Mouse (Mus musculus): Measurements from ENCODE around the gene Foxp4.

Foxp4 gene

DNA sequence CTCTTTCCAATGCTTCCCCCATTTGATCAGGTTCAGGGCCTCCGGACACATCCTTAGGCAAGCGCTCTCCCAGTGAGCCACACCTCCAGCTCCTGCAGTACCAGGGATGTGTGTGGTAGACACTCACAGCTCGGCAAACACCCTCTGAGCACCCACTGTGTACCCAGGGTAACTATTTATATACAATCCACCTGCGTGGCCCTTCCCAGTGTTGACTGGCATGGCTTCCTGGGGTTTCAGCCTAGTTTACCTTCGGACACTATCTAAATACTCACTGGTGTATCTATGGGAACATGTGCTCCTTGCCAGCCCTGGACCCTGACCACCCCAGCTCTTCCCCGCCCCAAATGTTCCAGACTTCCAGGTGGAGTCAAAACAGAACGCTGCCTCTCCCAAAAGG, 34.7 kb downstream of the Foxp4 start:
- no peak for DNase-seq (ENCODE audit: low read depth)

DNA sequence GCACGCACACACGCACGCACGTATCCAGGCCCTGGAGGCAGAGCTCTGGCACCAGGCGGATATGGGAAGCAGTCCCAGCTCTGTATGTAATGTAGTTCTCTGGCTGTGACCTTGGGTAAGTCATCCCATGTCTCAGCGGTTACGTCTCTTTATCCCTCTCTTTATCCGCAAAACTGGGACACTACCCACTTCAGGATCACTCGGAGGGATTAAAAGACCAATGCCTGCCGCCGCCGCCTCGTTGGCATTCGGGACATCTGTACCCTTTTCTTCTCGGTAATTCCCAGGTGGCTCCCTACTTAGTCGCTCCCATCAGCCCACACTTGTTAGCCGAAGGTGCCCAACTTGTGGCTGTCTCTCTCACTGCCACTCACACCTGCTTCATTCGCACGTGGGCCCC, 35.2 kb downstream of the Foxp4 start:
- no peak for DNase-seq (ENCODE audit: low read depth)

DNA sequence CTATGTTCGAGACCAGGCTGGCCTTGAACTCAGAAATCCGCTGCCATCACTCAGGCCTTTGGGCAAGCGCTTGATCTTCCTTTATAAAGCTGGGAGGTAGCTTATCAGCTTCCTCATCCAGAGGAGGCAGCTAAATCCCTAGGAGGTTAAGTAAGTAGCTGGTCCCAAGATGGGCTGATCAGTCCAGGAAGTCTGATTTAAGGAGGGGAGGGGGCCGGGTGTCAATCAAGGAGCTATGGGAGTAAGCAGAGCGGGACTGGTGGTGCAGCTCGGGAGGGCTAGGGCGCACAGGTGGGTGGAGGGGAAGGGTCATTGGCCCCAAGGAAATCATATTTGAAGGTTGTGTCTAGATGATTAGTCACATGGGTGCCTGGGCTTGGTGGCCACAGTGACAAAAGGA, 35.8 kb downstream of the Foxp4 start:
- DNase-seq (ENCODE audit: low read depth) = no peak

DNA sequence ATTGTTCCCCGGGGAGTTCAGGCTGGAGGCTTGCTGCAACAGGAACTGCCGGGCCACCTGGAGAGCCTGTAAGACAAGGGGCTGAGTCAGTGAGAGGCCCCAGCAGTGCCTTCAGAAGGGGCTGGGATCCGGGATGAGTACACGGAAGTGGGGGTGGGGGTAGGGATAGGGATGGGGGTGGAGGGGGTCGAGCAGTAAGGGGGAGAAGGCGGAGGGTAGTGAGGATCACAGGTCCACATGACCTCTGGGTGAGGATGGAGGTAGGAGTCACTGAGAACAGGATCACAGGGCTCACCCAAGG, 36.3 kb downstream of the Foxp4 start:
- no peak for DNase-seq (ENCODE audit: low read depth)

DNA sequence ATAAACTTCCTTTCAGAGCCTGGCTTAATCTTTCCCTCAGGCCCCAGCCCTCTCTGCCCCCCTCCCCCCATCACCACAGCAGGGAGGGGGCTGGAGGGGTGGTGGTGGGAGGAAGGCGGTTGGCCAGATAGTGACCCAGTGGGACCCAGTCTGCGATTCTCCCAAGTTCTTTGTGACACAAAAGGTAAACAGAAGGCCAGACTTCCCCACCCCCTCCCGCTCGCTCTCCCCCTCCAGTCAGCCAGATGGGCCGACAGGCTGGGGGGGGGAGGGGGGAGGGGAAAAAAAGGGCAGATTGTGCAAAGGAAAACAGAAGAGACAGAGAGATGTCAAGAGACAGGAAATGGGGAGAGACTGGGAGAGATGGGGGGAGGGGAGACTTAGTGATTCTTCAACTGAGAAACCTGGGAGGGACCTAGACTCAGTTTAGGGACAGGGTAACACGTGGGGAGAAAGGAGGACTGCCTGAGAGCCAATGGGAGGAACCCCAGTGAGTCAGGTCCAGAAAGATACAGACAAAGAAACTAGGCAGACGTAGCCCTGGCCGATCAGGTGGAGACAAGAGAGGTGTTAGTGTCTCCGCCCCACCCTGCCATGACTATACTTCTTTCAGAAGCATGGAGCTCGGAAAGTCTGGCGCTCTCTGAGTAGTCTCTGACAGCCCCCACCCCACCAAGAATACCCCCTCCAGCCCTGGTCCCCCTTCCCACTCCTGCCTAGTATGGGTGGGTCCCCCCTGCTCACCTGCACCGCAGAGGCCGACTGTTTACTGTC, 36.9 kb downstream of the Foxp4 start:
- DNase-seq (ENCODE audit: low read depth) = no peak

DNA sequence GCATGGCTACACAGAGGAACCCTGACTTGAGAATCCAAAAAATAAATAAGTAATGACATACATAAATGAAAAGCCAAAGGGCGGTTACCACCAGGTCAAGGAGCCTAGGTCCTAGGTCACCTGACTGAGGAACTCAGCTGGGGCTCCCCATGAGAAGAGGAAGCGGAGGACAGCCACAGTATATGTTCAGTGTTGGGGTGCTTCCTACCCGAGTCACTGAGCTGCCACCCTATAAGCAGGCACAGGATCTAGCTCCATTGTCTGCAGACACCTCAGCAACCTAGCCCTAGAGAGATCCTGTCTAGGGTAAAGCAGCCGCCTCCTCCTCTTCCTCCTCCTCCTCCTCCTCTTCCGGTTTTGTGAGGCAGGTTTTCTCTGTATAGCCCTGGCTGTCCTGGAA, 41.3 kb downstream of the Foxp4 start:
- DNase-seq (ENCODE audit: low read depth) = peak; percentile 22

DNA sequence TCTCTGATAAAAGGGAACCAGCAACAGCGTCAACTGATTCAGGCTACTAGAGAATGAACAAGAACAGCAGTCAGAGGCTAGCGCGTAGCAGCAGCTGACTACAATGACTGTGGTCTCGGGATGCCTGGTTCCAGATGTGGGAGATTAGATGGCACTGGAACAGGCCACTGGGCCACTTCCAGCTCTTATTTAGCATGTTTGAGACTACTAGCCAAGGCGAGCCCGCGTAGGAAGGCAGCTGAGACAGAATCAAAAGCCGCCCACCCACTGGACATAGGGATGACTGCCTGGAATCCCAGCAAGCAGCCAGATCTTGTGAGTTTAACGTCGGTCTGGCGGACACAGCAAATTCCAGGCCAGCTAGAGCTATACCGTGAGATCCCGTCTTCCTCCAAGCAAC, 43.1 kb downstream of the Foxp4 start:
- DNase-seq (ENCODE audit: low read depth) = no peak

DNA sequence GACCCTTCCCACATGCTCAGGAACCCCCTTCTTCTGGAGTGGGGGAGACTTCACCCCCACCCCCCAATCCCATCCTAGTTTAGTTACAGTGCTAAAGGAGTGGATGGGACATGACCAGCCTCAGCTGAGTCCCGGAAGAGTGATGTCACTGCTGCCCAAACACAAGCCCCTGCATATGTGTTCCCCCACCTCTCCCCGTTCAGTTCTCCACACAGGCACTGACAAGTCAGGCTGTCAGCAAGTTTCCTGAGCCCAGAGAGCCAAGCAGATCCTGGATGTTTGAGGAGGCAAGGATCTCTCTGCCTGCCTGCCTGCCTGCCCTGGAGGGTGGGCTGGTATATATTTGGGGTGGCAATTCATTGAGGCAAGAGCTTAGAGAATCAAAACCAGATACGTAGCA, 45.2 kb downstream of the Foxp4 start:
- DNase-seq (ENCODE audit: low read depth) = no peak

DNA sequence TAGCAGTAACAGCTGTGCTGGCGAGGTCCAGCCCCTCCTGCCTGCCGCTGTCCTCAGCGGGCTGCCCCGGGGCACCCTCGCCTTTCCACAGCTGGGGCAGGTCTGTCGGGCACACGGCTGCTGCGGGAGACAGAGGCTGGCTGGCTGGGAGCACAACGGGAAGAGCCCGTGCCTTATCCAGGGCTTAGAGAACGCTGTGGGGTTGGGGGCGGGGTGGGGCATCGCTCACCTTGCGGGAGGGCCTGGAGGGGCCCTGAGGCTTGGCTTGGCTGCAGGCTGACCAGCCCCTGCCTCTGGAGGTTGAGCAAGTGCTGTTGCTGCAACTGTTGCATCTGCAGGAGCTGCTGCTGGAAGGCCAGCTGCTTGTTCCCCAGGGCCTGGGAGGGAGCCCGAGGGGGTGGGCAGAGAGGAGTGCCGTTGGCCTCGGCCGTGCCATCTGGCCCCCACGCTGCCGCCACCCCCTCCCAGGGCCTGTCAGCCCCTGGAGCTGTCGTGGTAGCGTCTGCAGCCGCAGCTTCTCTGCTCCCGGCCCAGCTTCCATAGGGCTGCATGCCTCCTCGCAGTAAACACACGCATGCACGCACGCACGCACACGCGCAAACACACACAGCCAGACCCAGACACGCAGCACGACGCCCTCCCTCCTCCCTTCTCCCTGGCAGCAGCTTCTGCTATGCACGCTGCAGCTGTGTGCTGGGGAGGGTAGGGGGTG, 45.9 kb downstream of the Foxp4 start:
- DNase-seq (ENCODE audit: low read depth) = no peak

DNA sequence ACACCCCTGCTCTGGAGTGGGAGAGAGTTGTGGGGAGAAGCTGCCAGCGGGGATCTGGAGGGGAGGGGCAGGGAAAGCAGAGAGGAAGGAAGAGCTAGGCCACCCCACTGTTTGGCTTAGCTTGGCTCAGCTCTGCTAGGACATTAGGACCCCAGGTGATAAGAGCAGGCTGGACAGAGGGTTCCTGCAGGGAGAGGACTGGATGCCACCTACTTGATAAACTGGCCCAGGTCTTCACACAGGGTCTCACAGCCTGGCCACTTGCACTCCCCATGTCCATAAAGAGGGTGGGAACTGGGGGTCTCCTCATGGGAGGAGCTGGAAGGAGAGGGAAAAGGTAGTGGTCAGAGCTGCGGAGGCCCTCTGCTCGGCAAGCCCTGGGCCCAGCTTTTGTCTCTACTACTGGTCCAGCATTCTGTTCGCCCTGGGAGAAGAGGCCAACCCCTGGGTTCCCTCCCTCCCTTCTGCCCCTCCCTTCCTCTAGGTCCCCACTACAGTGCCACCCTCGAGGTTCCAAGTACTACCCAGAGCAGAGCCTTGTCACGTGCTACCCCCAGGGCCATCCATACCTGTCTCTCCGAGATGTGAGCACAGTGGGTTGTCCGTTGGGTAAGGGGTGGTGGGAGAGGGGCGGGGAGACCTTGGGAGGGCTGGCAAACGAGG, 46.6 kb downstream of the Foxp4 start:
- no peak for DNase-seq (ENCODE audit: low read depth)

DNA sequence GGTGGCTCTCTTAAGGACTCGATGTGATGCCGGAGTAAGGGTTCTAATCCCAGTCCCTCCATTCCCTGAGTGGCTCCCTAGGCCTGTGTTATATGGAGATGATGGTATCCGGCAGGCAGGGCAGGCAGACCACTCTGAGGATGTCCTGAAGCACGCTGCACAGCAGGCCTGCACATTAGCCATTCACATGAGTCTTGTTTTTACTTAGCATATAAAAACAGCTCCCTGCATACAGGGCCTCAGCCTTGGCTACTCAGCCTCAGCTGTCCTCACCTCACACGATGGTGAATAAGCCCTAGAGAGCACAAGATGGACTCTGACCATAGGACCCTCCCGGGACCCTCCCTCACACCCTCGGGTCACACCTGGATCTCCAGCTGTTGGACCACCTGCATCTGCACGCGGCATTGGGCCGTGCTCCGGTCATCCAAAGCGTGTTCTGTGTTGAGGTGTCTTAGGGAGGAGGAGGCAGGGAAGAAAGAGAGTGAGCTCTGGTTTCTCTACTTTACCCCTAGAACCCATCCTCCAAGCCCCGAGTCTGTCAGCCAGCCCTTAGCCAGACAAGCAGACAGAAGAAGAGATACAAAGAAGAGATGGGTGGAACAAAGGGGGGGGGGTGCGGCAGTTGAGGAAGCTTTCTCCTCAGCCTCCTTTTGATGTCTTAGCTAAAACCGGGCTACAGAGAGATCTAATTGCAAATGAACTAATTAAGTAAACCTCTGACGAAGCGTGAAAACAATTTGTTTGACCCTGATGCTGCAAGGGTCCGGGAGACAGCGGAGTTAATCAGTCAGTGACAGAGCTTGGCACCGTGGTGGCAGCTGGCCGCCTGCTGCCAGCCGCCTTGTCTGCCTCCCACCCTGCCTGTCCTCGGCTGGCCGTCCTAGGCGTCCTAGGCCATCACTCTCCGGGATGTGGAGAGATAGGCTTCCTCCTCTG, 47.4 kb downstream of the Foxp4 start:
- DNase-seq (ENCODE audit: low read depth) = no peak

DNA sequence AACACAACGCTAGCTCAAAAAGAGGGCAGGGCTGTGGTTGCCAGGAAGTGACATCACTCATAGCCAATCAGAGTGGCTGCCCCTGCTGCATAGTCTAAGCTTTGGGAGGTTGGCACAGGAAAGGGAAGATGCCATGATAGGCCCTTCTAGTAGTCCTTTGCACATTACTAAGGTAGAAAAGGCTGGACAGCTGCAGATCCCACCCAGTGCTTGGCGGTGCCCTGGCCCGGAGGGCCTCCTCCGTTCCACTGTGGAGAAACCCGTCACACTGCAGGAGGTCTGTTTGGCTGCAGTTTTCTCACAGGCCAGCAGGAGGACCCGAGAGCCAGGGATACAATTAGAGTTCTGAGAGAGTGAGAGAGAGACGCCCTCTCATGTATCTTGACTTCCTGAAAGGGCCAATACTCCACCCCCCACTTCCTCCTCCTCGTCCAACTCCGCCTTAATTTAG, 51.1 kb downstream of the Foxp4 start:
- peak; percentile 94 for DNase-seq (ENCODE audit: low read depth)

DNA sequence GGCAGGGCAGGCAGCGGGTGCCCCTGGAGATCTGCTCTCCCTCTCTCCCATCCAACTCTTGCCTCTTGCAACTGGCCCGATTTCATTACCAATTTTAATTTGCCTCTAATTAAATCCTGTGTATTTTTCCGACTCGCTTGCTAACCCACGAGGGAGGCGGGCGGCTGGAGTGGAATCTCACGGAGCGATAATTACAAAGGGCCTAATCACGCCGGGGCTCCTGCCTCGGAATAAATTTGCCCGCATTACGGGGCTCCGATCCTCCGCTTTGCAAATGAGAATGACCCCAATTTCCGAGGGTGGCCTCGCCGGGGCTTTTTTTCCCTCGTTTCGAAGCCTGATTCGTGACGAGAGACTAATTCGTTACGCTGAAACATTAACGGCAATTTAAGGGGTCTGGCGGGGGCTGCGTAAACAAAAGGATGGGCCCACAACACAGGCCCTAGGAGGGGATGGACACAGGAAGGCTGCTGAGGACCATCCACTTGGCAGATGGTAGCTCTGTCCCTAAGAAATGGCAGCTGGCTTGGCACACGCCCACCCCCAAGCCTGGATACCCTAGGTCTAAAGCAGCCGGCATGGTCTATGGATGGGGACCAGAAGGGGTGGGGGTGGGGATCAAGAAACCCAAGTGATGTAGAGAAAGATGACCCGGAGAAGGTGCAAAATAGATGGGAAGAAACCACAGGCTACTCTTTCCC, 52.0 kb downstream of the Foxp4 start:
- DNase-seq (ENCODE audit: low read depth) = no peak

DNA sequence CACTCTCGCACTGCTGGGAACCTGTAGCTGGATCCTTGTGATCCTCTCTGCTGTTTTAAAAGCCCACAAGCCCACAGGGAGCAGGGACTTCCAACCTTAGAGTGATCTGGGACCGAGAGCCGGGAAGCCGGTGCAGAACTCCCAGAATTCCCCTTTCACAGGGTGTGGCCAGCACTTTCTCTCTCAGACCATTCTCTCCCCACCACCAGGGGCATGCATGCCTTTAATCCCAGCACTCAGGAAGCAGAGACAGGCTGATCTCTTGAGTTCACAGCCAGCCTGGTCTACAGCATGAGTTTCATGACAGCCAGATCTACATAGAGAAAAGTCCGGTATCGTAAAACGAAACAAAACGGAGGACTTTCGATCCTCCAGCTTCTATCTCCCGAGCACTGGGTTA, 54.6 kb downstream of the Foxp4 start:
- DNase-seq (ENCODE audit: low read depth) = no peak

DNA sequence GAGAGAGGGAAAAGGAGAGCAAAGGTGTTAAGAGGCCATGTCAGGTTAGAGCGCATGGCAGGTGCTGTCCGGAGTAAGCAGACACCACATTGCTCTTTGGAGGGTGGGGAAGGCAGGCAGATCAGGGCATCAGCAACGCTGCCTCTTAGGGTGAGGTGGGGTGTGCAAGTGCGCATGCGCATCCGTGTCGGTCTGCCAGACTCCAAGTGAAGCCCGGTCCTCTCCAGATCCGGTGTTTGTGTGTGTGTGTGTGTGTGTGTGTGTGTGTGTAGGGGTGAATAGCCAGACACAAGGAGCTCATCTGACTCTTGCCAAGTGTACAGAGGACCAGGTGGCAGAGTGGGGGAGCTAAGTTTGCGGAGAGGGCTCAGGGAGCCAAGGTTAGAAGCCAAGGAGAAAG, 58.4 kb downstream of the Foxp4 start:
- no peak for DNase-seq (ENCODE audit: low read depth)

DNA sequence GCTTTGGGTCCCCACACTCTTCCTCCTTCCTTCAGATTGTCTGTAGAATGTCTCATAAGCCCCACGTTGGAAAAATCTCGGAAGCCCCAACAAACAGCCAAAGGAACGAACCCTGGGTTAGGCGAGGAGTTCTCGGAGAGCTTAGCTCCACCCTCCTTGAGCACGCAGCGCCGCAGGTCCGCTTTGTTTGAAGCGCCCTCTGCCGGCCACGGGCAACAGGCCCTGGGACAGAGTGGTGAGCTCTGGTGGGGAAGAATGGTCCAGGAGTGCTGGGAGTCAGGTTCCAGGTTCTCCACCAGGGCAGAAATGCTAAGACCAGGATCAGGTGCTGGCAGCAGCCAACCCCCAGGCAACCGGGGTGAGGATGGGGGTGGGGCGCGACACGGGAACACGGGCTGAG, 59.9 kb downstream of the Foxp4 start:
- peak; percentile 86 for DNase-seq (ENCODE audit: low read depth)

DNA sequence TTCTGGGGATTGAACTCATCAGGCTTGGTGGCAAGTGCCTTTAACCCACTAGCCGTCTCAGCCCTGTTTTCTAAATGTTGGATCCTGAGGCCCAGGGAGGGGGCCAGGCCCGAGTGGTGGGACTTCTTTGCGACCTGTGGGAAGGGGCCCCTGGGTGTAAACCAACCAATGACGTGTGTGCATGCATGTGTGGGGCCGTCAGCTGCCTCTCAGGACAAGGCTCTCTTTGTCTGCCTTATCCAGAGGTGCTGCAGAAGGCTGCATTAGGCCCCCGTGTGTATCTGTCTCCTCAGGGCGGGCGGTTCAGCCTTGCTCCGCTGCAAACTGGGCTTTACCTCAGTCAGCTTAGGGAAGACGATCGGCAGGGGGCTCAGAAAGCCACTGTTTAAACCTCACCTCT, 61.0 kb downstream of the Foxp4 start:
- DNase-seq (ENCODE audit: low read depth) = no peak

DNA sequence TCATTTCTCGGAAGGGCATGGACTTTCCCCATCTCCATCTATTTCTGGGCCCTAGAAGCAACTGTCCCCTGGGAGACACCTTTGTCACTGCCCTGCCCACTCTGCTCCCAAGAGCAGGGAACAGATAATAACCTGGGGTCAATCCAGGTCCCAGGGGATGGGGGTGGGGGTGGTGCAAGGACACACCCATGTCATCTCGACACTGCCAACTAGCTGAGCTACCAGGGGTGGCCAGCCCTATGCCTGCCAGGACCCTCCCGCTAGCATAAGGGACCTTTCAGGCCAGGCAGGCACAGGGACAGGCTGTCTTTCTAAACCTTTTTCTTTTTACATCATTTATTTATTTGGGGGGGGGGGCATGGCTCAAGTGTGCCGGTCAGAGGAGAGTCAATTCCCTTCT, 61.4 kb downstream of the Foxp4 start:
- no peak for DNase-seq (ENCODE audit: low read depth)

DNA sequence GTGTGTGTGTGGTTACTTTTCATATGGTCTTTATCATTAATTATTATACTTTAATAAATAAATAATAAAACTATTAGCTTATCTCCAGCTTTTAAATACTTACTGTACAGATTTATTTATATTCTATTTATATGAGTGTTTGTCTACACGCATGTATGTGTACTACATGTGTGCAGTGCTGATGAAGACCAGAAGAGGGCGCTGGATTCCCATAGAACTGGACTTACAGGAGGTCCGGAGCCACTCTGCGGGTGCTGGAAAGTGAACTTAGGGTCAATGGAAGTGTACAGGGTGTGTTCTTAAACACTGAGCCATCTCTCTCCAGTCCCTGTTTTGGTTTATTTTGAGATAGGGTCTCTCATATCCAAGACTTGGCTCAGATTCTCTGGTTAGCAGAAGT, 68.9 kb downstream of the Foxp4 start:
- no peak for DNase-seq (ENCODE audit: low read depth)

DNA sequence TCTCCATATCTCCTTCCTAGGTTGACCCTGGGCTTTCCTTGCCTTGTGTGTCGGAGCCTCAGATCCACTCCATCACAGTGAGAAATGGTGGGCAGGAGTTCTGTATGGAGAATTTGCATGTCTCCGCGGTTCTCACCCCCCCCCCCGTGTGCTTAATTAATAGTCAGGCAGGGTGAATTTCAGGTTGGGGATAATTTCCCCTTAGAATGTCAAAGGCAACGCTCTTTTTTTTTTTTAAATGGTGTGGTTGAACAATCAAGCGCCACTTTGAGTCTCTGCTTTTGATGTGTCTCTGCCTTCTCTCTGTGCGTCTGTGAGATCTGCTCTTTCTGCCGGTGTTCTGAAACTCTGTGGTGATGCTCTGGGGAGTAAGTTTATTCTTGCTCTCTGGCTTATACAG, 69.5 kb downstream of the Foxp4 start:
- peak; percentile 21 for DNase-seq (ENCODE audit: low read depth)

DNA sequence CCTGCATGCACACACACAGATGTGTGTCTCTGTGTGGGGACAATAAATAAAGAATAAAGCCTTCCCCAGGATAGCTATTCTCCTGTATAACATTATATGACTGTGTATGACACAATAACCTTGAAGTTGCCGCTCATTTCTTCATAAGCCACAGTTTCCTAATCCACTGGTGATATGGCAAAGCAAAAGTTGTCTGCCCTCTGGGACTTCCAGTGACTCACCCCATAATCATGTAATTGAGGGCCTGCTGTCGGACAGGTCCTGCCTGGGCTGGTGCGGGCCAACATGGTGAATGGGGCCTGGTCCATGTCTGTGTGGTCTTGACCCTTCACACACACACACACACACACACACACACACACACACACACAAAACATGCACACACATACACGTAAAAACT, 70.7 kb downstream of the Foxp4 start:
- no peak for DNase-seq (ENCODE audit: low read depth)

DNA sequence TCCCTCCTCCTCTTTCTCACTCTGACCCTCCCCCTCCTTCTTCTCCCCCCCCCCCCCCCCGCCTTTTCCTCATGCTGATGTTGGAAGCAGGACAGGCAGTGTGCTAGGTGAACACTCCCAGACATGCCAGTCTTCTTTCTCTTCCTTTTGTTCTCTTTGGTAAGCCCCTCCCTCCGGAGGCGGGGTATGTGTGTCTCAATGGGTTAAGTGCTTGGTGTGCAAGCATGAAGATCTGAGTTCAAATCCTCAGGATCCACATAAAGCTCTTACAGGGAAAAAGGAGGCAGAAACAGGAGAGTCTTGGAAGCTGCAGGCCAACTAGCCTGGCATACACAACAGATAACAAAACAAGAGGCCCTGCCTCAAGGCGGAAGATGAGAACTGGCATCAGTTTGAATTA, 71.1 kb downstream of the Foxp4 start:
- DNase-seq (ENCODE audit: low read depth) = no peak

Measured in induced T-regulatory cell, adult 2 months (primary cell).